Mouse (Mus musculus) spleen, adult 2 months (tissue): ENCODE data around the gene Fam89a. TPM values are rescaled to one million over a fixed set of nuclear protein-coding genes. Genes with fewer than 3 reads are reported as not detected.

Experiments
- DNase-seq, 2 experiments: peaks; one replicate each; pipeline versions ENCODE4 v3.0.0 to v3.0.0-alpha.2; 2012 to 2021; ENCODE audit warnings: low spot score in 2 of 2, low read depth in 1 of 2
- H3K27ac ChIP-seq: fragments of 200-500 bp; 2 replicates; pipeline ENCODE4 v1.5.1; 2012; ENCODE audit warnings: low read length, inconsistent platforms; ENCODE audit not compliant: insufficient read depth
- H3K27me3 ChIP-seq: fragments of 200-500 bp; 2 replicates; pipeline ENCODE4 v1.6.1; 2012; ENCODE audit warnings: mild to moderate bottlenecking, moderate library complexity, low read length, inconsistent platforms; ENCODE audit not compliant: control insufficient read depth, insufficient read depth
- H3K36me3 ChIP-seq: fragments of 200-500 bp; 2 replicates; pipeline ENCODE4 v1.6.1; 2012; ENCODE audit warnings: mild to moderate bottlenecking, low read length, inconsistent platforms; ENCODE audit not compliant: control insufficient read depth, insufficient read depth
- H3K4me1 ChIP-seq: fragments of 200-500 bp; 2 replicates; pipeline ENCODE4 v1.6.1; 2011; ENCODE audit warnings: inconsistent platforms; ENCODE audit not compliant: control insufficient read depth, insufficient read depth, insufficient read length
- H3K4me3 ChIP-seq: fragments of 200-500 bp; 2 replicates; pipeline ENCODE4 v1.5.1; 2011; ENCODE audit warnings: mild to moderate bottlenecking, inconsistent platforms; ENCODE audit not compliant: insufficient read depth, insufficient read length; ENCODE audit errors: extremely low read depth
- CTCF ChIP-seq: fragments of 200-500 bp; IDR thresholded peaks from 2 replicates; pipeline ENCODE4 v1.5.1; 2011; ENCODE audit warnings: mild to moderate bottlenecking, inconsistent platforms; ENCODE audit not compliant: insufficient read depth, insufficient read length, insufficient replicate concordance; ENCODE audit errors: extremely low read depth
- POLR2A ChIP-seq: fragments of 200-500 bp; IDR thresholded peaks from 2 replicates; pipeline ENCODE4 v1.6.1; 2011; ENCODE audit warnings: low read depth, low read length, inconsistent platforms
- WGBS: fragments of 180-500 bp; shearing (Covaris S2); methylation state at CpG from one replicate; pipeline ENCODE4 v1.1.7; 2018; 5-methylcytosine and 5-hydroxymethylcytosine counted together
- polyA plus RNA-seq: library from polyadenylated mRNA; depleted of rRNA; stranded (reverse); fragments of >200 nt; gene quantifications from 2 replicates; pipeline ENCODE4 v1.2.3, GENCODE M21; 2012

Fam89a gene
- polyA plus RNA-seq, 1 experiment: 1.5 TPM

GRCm38 (mm10) chr8:124715736-124716135, 35.9 kb downstream of the Fam89a start:
- WGBS: 92% methylated on average over 8 of the region's 8 CpGs
- Histone ChIP-seq H3K27me3 (no peaks in the 10 kb centered on the region), H3K27ac (no peak overlapping the region), H3K4me1 (peaks cover under 1% of the 10 kb centered on the region; the same call in 1 of the 2 replicates), H3K36me3 (peaks cover 20% of the 10 kb centered on the region), H3K4me3 (no peak overlapping the region)
- no peak for TF ChIP-seq POLR2A
- TF ChIP-seq CTCF: no peak
- no peak for DNase-seq

- H3K4me3 ChIP-seq: no peak overlapping the region
- DNase-seq: no peak
- H3K27ac ChIP-seq: no peak overlapping the region
- 81% methylated on average over 6 of the region's 6 CpGs for WGBS
- H3K27me3 ChIP-seq: no peaks in the 10 kb centered on the region
- no peak for TF ChIP-seq CTCF
- TF ChIP-seq POLR2A: no peak
- no peaks in the 10 kb centered on the region for H3K4me1 ChIP-seq
- H3K36me3 ChIP-seq: peaks cover 20% of the 10 kb centered on the region
Measured at GRCm38 (mm10) chr8:124713207-124713606, 38.4 kb downstream of the Fam89a start.

GRCm38 (mm10) chr8:124705823-124706222, 45.8 kb downstream of the Fam89a start:
- peaks cover 11% of the 10 kb centered on the region; the same call in 1 of the 2 replicates for H3K4me1 ChIP-seq
- no peak for DNase-seq
- no peaks in the 10 kb centered on the region for H3K27me3 ChIP-seq
- H3K27ac ChIP-seq: no peak overlapping the region
- H3K4me3 ChIP-seq: no peak overlapping the region
- WGBS: 98% methylated on average over 8 of the region's 8 CpGs
- TF ChIP-seq CTCF: no peak
- TF ChIP-seq POLR2A: no peak
- H3K36me3 ChIP-seq: peaks cover 3% of the 10 kb centered on the region; the same call in 1 of the 2 replicates

- TF ChIP-seq CTCF (no peak), POLR2A (no peak)
- Histone ChIP-seq H3K4me3 (no peak overlapping the region), H3K27ac (peak overlapping the region; percentile 13; the same call in 1 of the 2 replicates), H3K27me3 (no peaks in the 10 kb centered on the region), H3K36me3 (peaks cover 3% of the 10 kb centered on the region; the same call in 1 of the 2 replicates), H3K4me1 (peaks cover 25% of the 10 kb centered on the region; the same call in 1 of the 2 replicates)
- 82% methylated on average over 4 of the region's 4 CpGs for WGBS
- no peak for DNase-seq
Measured at GRCm38 (mm10) chr8:124704376-124704775, 47.3 kb downstream of the Fam89a start.

GRCm38 (mm10) chr8:124703526-124703925, 48.1 kb downstream of the Fam89a start:
- 57% methylated on average over 4 of the region's 4 CpGs for WGBS
- Histone ChIP-seq H3K36me3 (0 out of 2 replicates have a peak, but pooled peaks cover 4% of the 10 kb centered on the region), H3K27ac (peak overlapping the region; percentile 49), H3K27me3 (no peaks in the 10 kb centered on the region), H3K4me1 (peaks cover 27% of the 10 kb centered on the region; the same call in 1 of the 2 replicates), H3K4me3 (no peak overlapping the region)
- DNase-seq: no peak
- TF ChIP-seq CTCF (no peak), POLR2A (no peak)

GRCm38 (mm10) chr8:124702183-124702582, 49.4 kb downstream of the Fam89a start:
- no peaks in the 10 kb centered on the region for H3K27me3 ChIP-seq
- TF ChIP-seq CTCF (no peak), POLR2A (no peak)
- no peak overlapping the region for H3K4me3 ChIP-seq
- H3K4me1 ChIP-seq: peaks cover 27% of the 10 kb centered on the region; the same call in 1 of the 2 replicates
- H3K27ac ChIP-seq: peak overlapping the region; percentile 95
- DNase-seq: no peak
- H3K36me3 ChIP-seq: 0 out of 2 replicates have a peak, but pooled peaks cover 2% of the 10 kb centered on the region
- 72% methylated on average over 3 of the region's 3 CpGs for WGBS

- 0 out of 2 replicates have a peak, but pooled peaks cover 2% of the 10 kb centered on the region for H3K36me3 ChIP-seq
- TF ChIP-seq POLR2A (no peak; the same call in 1 of the 2 replicates), CTCF (no peak)
- H3K4me1 ChIP-seq: peaks cover 27% of the 10 kb centered on the region; the same call in 1 of the 2 replicates
- 21% methylated on average over 9 of the region's 9 CpGs for WGBS
- peak; percentile 60 to 73 for DNase-seq
- peak overlapping the region; percentile 18; the same call in 1 of the 2 replicates for H3K4me3 ChIP-seq
- no peaks in the 10 kb centered on the region for H3K27me3 ChIP-seq
- peak overlapping the region; percentile 95 for H3K27ac ChIP-seq
Measured at GRCm38 (mm10) chr8:124701023-124701422, 50.6 kb downstream of the Fam89a start.
